Mouse (Mus musculus) forebrain, embryonic 13.5 days (tissue): ENCODE results near the gene Cfap74. TPM values are rescaled to one million over a fixed set of nuclear protein-coding genes. Genes with fewer than 3 reads are reported as not detected.
"Not testable (repeated sequence)": the region's sequence is repeated elsewhere in the genome, so short reads cannot be mapped to it uniquely, and the experiment has no call there.

Experiments
- ATAC-seq: fragments of 200-750 bp; cut with Nextera tagmentation; 2 replicates; pipeline ENCODE4 v1.8.0; 2017
- H3K27ac ChIP-seq: fragments of 300-500 bp; sonication (generic); 2 replicates; pipeline ENCODE4 v1.5.1; 2015; ENCODE audit warnings: inconsistent platforms, mild to moderate bottlenecking, moderate library complexity
- H3K27me3 ChIP-seq: fragments of 300-500 bp; sonication (generic); 2 replicates; pipeline ENCODE4 v1.6.1; 2015; ENCODE audit warnings: mild to moderate bottlenecking, inconsistent platforms
- H3K36me3 ChIP-seq: fragments of 300-500 bp; sonication (generic); 2 replicates; pipeline ENCODE4 v1.6.1; 2015; ENCODE audit warnings: mild to moderate bottlenecking, inconsistent platforms; ENCODE audit not compliant: poor library complexity, severe bottlenecking
- H3K4me1 ChIP-seq: fragments of 300-500 bp; sonication (generic); 2 replicates; pipeline ENCODE4 v1.6.1; 2015; ENCODE audit warnings: inconsistent platforms
- H3K4me2 ChIP-seq: fragments of 300-500 bp; sonication (generic); 2 replicates; pipeline ENCODE4 v1.6.1; 2015; ENCODE audit warnings: inconsistent platforms, mild to moderate bottlenecking, moderate library complexity
- H3K4me3 ChIP-seq: fragments of 300-500 bp; sonication (generic); 2 replicates; pipeline ENCODE4 v1.5.1; 2015; ENCODE audit warnings: mild to moderate bottlenecking, inconsistent platforms
- H3K9ac ChIP-seq: fragments of 300-500 bp; sonication (generic); 2 replicates; pipeline ENCODE4 v1.6.1; 2015; ENCODE audit warnings: mild to moderate bottlenecking, inconsistent platforms
- H3K9me3 ChIP-seq: fragments of 300-500 bp; sonication (generic); replicated peaks from 2 replicates; pipeline ENCODE4 v1.6.1; 2016; ENCODE audit warnings: inconsistent platforms
- WGBS: fragments of 180-500 bp; shearing (Covaris S2); methylation state at CpG from one replicate; pipeline ENCODE4 v1.1.7; 2015; 5-methylcytosine and 5-hydroxymethylcytosine counted together
- polyA plus RNA-seq: library from polyadenylated mRNA; unstranded; fragments of >200 nt; fragmentation: Nextera tagmentation; extraction: Ambion mirVana; gene quantifications from 2 replicates; pipeline ENCODE4 v1.2.1, GENCODE M21; 2015

The Cfap74 gene
- polyA plus RNA-seq, 1 experiment from 2014 or later, result 4.3 TPM

DNA sequence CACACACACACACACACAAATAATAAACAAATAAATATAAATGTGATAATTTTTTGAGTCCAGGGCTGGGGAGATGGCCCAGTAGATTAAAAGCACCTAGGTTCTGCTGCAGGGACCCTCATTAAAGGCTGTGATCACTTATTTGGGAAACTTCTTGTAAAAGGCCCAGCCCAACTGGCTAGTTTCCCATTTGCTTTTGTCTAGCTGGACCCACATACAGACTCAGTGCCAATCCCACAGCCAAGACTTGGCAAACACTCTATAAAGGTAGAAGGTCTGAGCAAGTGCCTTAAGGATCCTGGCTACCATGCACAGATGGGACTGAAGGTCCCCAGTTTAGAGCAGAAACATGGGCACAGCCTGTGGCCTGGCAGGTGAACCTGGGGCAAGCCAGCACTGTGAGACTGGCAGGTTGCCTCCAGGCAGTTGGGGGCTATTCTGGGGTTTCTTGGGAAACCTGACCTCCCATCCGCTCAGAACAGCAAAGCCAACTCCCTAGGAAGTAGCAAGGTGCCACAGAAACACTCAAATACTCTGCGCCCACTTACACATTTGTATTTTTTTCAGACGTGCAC is 63.8 kb downstream of the Cfap74 start:
- Histone ChIP-seq H3K9ac (no peak overlapping the region; the same call in 1 of the 2 replicates), H3K27ac (no peak overlapping the region), H3K9me3 (no peaks in the 10 kb centered on the region), H3K36me3 (no peaks in the 10 kb centered on the region), H3K27me3 (peaks cover 8% of the 10 kb centered on the region; the same call in 1 of the 2 replicates), H3K4me1 (peaks cover 20% of the 10 kb centered on the region), H3K4me2 (no peak overlapping the region), H3K4me3 (no peak overlapping the region)
- 72% methylated on average over 3 of the region's 3 CpGs for WGBS
- no peak for ATAC-seq

DNA sequence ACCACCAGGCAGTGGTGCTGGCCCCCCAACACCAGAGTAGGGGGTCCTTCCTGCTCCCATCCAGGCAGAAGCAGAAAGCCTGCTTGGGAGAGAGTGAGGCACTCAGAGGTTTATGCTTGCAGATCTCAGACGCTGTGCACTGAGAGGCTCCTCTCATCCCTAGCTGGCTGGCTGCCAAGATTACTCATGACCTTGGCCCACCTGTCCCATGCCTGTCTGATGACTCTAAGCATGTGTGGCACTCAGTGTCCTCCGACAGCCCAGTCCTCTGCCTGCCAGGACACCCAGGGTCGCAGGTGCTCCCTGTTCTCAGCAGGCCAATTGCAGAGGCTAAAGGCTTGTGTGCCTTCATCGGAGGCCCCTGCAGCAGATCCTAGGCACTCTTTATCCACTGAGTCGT is 64.3 kb downstream of the Cfap74 start:
- H3K4me1 ChIP-seq, result peaks cover 20% of the 10 kb centered on the region
- ATAC-seq, result no peak
- H3K27ac ChIP-seq, result no peak overlapping the region
- 58% methylated on average over 5 of the region's 5 CpGs for WGBS
- no peak overlapping the region; the same call in 1 of the 2 replicates for H3K9ac ChIP-seq
- H3K27me3 ChIP-seq, result peaks cover 8% of the 10 kb centered on the region; the same call in 1 of the 2 replicates
- no peaks in the 10 kb centered on the region for H3K9me3 ChIP-seq
- H3K4me2 ChIP-seq, result no peak overlapping the region
- no peaks in the 10 kb centered on the region for H3K36me3 ChIP-seq
- no peak overlapping the region for H3K4me3 ChIP-seq

DNA sequence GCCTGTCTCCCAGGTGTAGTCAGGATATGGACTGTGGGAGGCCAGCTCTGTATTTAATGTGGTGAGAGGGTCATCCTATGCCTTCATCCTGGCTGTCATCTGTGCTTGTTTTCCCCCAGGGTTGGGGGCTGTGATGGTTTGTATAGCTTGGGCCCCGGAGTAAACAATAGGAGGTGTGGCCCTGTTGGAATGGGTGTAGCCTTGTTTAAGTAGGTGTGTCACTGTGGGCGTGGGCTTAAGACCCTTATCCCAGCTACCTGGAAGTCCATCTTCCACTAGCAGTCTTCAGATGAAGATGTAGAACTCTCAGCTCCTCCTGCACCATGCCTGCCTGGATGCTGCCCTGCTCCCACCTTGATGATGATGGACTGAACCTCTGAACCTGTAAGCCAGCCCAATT is 64.8 kb downstream of the Cfap74 start:
- not testable (repeated sequence) for H3K9ac ChIP-seq, H3K36me3 ChIP-seq, H3K4me2 ChIP-seq, ATAC-seq, H3K4me3 ChIP-seq, H3K27ac ChIP-seq, H3K27me3 ChIP-seq, H3K9me3 ChIP-seq
- H3K4me1 ChIP-seq, result peaks cover 20% of the 10 kb centered on the region
- 48% methylated on average over 2 of the region's 2 CpGs for WGBS

DNA sequence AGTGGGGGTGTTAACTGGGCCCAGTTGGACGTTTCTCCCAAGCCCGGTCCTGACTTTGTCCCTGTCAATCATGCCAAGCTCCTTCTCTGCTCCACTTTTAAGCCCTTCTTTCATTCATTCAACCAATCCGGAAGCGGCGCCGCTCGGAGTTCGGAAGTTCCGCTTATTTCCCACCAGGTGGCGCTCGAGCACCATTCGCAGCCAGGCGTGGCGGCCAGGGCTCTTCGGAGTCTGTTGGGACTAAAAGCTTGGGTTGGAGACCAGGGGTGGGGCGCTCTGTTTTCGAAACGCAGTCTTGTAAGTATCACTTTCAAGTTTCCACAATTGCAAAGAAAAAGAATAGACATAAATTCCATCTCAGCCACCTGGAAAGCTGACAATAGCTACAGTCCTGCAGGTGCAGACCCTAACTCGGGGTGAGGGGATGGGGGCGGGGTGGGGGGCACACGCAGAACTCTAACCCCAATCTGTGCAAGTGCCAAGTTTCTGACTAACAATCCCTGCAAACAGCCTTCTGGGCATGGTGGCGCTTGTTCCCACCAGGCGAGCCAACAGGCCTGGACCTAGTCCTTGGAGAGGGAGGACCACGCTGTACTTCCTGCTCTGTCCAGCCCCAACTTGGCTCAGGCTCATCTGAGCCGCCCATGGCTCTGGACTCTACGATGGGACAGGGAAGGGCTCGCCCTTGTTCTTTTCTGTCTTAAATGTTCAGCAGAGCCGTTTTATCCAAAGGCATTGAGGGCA is 72.6 kb downstream of the Cfap74 start:
- Histone ChIP-seq H3K4me1 (no peaks in the 10 kb centered on the region), H3K4me2 (peak overlapping the region; percentile 35), H3K9me3 (no peaks in the 10 kb centered on the region), H3K27me3 (0 out of 2 replicates have a peak, but pooled peaks cover 4% of the 10 kb centered on the region), H3K27ac (no peak overlapping the region), H3K4me3 (no peak overlapping the region), H3K36me3 (no peaks in the 10 kb centered on the region), H3K9ac (no peak overlapping the region; the same call in 1 of the 2 replicates)
- peak; percentile 76 for ATAC-seq
- 26% methylated on average over 28 of the region's 28 CpGs for WGBS

DNA sequence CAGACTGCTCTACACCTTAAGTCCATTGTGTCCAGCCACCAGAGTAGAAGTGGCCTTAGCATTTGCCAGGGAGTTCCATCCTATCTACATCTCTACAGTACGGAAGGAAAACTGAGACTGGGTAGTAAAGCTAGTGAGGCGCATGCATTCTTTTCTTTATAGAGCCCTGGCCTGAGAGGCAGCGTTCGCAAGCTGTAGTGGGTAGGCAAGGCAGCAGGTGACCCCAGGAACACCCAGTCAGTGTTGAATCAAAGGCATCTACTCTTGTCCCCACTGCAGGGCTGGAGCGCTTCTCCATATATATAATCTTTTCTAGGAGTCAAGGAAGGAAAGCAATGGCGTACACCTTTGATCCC is 73.1 kb downstream of the Cfap74 start:
- 88% methylated on average over 6 of the region's 6 CpGs for WGBS
- Histone ChIP-seq H3K4me3 (no peak overlapping the region), H3K4me1 (no peaks in the 10 kb centered on the region), H3K27me3 (0 out of 2 replicates have a peak, but pooled peaks cover 4% of the 10 kb centered on the region), H3K36me3 (no peaks in the 10 kb centered on the region), H3K27ac (no peak overlapping the region), H3K9me3 (no peaks in the 10 kb centered on the region), H3K9ac (no peak overlapping the region), H3K4me2 (no peak overlapping the region)
- ATAC-seq, result no peak; the same call in 1 of the 2 replicates

DNA sequence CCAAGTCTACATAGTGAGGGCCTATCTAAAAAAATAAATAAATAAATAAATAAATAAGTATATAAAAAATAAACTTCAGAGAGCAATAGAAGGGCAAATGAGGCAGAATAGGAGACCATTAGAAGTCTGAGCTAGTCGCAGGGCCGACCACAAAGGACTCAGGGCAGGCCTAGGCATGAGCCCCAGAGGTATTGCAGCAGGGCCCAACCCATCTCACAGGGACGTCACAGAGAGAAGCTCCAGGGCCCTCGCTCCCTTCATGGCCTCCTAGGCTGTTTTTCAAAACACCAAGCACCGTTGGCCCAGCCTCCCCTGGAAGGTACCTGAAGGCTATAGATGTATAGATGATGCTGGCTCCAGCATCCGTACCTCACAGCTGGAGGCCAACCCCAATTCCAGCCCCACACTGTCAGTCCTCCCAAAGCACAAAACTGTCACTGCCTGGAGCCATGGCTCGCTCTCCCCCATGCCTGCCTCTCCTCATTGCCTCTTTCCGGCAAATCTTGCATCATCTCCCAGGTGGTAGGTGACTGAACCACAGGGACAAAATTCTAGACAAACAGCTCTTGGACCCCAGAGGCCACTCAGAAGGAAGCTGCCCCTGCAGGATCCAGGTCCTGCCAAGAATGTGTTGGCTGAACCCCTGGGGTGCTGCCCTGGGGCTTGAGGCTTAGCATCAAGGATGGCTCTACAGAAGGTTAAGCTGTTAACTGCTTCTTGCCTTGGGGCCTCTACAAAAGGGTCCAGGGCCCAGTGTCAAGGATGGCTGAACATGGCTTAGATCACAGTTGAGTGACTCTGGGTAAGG is 73.9 kb downstream of the Cfap74 start:
- no peak for ATAC-seq
- H3K9me3 ChIP-seq, result no peaks in the 10 kb centered on the region
- H3K27me3 ChIP-seq, result 0 out of 2 replicates have a peak, but pooled peaks cover 4% of the 10 kb centered on the region
- no peak overlapping the region for H3K4me3 ChIP-seq
- WGBS, result 56% methylated on average over 8 of the region's 8 CpGs
- no peak overlapping the region for H3K4me2 ChIP-seq
- no peak overlapping the region for H3K9ac ChIP-seq
- no peak overlapping the region for H3K27ac ChIP-seq
- H3K36me3 ChIP-seq, result no peaks in the 10 kb centered on the region
- H3K4me1 ChIP-seq, result peaks cover 7% of the 10 kb centered on the region

DNA sequence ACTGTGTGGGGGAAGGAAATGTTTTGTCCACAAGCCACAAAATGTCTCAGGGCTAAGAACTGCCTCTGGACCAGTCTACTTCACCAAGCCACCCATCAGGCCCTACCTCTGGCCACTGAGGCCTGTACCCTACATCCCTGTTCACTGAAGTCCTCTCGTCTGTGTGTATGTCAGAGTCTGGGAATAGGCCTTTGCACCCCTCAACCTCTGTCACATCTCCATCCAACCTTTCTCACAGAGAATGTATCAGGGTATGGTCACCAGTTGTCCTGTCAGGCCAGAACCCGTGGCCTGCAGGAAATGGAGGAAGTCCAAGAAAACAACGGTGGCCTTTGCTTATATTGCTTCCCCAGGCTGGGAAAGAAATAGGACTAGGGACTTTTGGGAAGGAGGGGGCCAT is 76.5 kb downstream of the Cfap74 start:
- Histone ChIP-seq H3K27me3 (0 out of 2 replicates have a peak, but pooled peaks cover 3% of the 10 kb centered on the region), H3K27ac (no peak overlapping the region), H3K4me2 (no peak overlapping the region), H3K4me1 (peaks cover 21% of the 10 kb centered on the region), H3K9me3 (no peaks in the 10 kb centered on the region), H3K4me3 (no peak overlapping the region), H3K36me3 (no peaks in the 10 kb centered on the region), H3K9ac (no peak overlapping the region)
- ATAC-seq, result no peak
- WGBS, result 88% methylated on average over 3 of the region's 3 CpGs

DNA sequence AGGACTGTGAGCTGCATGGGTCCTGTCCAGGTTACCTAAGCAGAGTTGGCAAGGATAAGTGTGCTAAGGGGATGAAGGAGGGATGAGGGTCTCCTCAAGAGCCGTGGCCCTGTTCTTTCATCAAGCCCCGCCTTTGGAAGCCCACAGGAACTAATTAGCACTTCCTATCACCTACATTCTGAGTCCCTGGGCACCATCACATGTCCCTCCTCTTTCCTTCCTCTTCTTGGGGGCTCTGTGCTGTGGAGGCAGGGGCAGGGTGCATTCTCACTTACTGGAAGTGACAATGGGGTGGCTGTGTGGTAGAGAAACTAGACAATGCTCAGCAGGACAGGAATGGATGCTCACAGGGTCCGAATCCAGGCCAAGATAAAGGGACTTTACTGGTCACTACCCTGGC is 78.8 kb downstream of the Cfap74 start:
- H3K27me3 ChIP-seq, result no peaks in the 10 kb centered on the region
- peaks cover 23% of the 10 kb centered on the region for H3K4me1 ChIP-seq
- no peak overlapping the region for H3K4me2 ChIP-seq
- WGBS, result 29% methylated on average over 3 of the region's 3 CpGs
- no peak overlapping the region for H3K4me3 ChIP-seq
- peak overlapping the region; percentile 54; the same call in 1 of the 2 replicates for H3K27ac ChIP-seq
- no peak for ATAC-seq
- H3K9me3 ChIP-seq, result no peaks in the 10 kb centered on the region
- H3K9ac ChIP-seq, result no peak overlapping the region
- no peaks in the 10 kb centered on the region for H3K36me3 ChIP-seq

DNA sequence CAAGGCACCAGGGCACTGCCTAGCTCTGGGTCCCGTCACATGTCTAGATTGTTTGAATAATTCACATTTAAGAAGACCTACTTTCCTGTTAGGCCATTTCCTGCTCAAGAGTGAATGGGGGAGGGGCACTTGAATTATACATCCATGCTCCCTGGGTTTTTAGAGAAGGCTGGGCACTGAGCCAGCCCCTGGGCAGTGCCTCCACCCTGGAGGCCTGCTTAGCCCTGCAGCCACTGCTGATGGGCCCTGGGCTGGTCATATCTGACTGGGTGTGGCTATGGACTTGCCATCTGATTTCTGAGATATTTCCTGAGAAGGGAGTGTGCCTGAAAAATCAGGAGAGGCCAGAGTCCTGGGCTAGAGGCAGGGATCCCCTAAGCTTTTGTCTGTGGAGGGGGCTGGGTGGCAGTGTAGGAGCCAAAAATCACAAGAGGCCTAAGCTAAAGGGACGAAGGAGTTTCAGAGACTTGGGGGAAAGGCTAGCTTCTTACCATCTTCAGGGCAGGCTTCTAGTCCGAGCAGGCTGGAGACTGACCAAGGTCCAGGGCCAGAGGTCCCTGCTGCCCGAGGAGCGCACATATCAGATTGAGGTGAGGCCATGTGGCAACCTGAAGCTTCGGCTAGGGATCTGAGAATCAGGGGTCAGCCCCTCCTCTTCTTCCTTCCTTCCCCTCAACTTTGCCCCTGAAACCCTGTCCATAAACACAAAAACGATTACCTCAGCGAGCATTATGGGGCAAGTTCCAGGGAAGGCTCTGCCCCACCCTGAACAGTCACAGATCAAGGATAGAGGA is 79.4 kb downstream of the Cfap74 start:
- no peak overlapping the region for H3K4me3 ChIP-seq
- no peak for ATAC-seq
- peak overlapping the region; percentile 6; the same call in 1 of the 2 replicates for H3K9ac ChIP-seq
- H3K9me3 ChIP-seq, result no peaks in the 10 kb centered on the region
- peak overlapping the region; percentile 54 for H3K27ac ChIP-seq
- H3K36me3 ChIP-seq, result no peaks in the 10 kb centered on the region
- H3K27me3 ChIP-seq, result no peaks in the 10 kb centered on the region
- peaks cover 30% of the 10 kb centered on the region for H3K4me1 ChIP-seq
- H3K4me2 ChIP-seq, result no peak overlapping the region
- 78% methylated on average over 8 of the region's 8 CpGs for WGBS

DNA sequence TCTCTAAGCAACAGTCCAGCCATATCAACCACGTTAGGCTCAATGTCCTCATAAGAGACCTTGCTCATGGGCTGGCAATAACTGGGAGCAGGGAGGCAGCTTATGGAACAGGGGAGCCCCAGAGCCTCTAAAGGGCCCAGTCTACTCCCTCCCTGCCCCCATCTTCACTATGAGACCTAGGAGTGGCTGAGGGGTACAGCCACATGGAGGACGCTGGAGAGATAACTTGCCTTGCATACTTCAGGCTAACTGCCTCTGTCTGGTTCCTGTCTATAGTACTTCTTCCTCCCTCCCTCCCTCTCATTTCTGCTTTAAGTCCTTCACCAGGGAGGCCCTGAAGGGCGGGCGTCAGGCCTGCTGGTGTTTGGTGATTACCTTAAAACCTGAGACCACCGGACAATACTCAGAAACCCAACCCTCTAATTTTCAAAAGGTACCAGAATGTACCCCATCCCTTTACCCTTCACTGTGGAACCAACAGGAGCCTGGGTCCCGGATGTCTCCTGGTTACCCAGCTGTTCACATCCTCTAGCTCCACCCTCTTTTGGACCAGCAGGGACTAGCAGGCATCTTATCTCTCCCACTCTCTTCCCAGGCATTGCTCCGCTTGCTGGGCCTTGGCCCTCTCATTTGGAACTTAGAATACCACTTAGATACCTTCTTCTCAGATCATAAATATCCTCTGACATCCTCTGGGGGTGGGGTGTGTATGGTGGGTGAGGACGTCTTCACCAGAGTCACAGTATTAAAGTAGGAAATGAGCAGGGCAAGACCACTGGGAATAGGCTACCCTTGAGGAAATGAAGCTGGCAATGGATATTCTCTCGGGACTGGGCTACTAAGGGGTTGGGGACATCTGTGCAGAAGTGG is 80.3 kb downstream of the Cfap74 start:
- Histone ChIP-seq H3K27me3 (no peaks in the 10 kb centered on the region), H3K4me2 (no peak overlapping the region), H3K9ac (no peak overlapping the region), H3K36me3 (no peaks in the 10 kb centered on the region), H3K4me1 (peaks cover 39% of the 10 kb centered on the region), H3K9me3 (no peaks in the 10 kb centered on the region), H3K4me3 (no peak overlapping the region), H3K27ac (no peak overlapping the region)
- 89% methylated on average over 9 of the region's 9 CpGs for WGBS
- ATAC-seq, result no peak

DNA sequence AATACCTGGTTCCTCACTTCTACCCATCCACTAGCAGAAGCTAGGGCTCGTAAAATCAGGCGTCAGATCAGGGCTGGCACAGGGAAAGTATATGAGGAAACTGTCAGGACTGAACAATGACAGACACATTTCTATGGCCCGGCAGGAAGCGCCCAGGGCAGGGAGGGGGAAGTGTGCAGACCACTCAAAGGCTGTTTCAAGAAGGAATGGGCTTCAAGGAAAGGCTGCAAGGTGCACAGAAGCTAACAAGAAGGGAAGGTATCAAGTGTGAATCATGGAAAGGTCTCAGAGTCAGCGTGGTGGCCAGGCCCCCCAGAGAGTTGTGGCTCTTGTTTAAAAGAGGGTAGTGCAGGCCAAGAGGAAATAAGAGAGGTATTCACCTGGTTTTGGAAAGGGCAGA is 81.5 kb downstream of the Cfap74 start:
- Histone ChIP-seq H3K9ac (peak overlapping the region; percentile 100), H3K4me1 (peaks cover 50% of the 10 kb centered on the region), H3K9me3 (no peaks in the 10 kb centered on the region), H3K4me2 (peak overlapping the region; percentile 79), H3K27me3 (no peaks in the 10 kb centered on the region), H3K27ac (no peak overlapping the region), H3K4me3 (peak overlapping the region; percentile 100), H3K36me3 (no peaks in the 10 kb centered on the region)
- 19% methylated on average over 5 of the region's 5 CpGs for WGBS
- no peak for ATAC-seq
